Mouse (Mus musculus) cerebellum, postnatal 14 days (tissue): Measurements from ENCODE around the gene Rpl10a.
A peak's percentile ranks its signal among the peaks of the same experiment; 100 is the strongest.
"Not testable (repeated sequence)": the region's sequence is repeated elsewhere in the genome, so short reads cannot be mapped to it uniquely, and the experiment has no call there.

ENCODE experiments used
- DNase-seq, 2 experiments: peaks; one replicate each; pipeline ENCODE4 v3.0.0; 2021; ENCODE audit warnings: mixed read lengths in 2 of 2

The Rpl10a gene

DNA sequence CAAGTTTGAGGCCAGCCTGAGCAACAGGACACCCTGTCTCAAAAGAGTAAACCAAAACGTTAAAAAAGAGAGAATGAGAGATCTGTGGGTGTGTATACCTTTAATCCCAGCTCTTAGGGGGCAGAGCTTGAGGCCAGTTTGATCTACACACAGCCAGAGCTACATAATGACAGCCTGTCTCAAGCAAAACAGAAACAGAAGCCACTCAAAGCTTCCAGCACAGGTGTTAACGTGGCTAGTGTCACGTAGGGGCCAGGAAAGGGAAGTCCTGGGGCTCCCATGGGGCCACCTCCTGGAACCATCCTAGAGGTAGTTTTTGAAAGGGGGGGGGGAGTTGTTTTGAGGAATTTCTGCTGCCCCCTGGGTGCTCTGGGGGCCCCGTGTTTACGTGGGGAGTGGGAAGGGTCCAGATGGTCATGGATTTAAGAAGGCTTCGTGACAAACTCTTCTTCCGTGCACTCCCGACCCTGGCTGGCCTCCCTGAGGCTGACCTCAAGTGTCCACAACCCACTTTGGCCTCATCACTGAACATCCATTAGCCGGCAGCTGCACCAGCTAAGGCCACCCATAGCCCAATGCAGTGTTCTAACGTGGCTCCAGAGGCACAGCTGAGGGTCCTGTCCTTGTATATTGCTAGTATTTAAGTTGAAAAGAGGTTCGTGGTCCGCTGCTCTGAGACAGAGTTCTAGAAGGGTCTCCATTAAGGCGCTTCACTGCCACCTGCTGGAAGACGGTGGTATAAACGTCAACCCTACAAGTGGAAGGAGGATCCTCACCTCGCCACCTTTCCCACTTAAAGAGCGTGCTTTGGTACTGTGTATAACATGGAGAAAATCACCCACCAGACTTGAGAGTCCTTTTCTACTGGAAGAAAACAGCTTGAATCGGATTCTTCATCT lies 19.7 kb upstream of the Rpl10a start:
- DNase-seq = peak; percentile 95 to 98

DNA sequence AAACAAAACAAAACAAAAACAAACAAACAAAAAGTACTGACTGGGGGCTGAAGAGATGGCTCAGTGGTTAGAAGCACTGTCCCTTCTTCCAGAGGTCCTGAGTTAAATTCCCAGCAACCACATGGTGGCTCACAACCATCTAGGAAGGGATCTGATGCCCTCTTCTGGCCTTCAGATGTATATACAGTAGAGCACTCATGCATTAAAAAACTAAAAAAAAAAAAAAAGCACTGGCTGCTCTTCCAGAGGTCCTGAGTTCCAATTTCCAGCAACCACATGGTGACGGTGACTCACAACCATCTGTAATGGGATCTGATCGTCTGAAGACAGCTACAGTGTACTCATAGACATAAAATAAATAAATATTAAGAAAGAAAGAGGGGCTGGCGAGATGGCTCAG lies 17.4 kb upstream of the Rpl10a start:
- DNase-seq = no peak

DNA sequence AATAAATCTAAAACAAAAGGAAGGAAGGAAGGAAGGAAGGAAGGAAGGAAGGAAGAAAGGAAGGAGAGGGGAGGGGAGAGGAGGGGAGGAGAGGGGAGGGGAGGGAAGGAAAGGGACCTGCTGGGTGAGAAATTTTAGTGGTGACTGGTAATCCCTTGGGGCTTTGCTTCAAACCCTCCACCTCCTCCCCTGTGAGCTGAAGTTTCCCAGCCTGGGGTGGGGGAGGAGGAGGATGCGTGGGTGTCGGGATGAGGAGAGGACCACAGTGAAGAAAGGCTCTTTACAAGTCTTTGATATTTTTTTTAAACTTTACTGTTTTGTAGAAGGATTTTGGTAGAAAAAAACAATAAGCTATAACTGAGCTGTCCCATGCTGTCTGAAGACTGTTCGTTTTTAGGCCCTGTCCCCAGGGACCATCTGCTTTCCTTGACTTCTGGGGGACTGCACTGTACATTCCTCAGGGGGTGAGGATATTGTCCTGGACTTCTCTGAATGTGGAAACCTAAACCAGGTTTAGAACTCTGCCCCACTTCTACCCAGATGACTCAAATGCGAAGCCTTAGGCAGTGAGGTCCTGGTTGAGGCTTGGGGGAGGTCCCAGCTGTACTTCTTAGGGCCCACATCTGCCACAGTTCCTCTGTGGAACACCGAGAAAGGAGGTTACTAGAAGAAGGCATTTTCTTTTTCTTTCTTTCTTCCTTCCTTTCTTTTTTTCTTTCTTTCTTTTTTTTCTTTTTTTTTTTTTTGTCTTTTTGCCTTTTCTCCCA lies 16.7 kb upstream of the Rpl10a start:
- DNase-seq = no peak

DNA sequence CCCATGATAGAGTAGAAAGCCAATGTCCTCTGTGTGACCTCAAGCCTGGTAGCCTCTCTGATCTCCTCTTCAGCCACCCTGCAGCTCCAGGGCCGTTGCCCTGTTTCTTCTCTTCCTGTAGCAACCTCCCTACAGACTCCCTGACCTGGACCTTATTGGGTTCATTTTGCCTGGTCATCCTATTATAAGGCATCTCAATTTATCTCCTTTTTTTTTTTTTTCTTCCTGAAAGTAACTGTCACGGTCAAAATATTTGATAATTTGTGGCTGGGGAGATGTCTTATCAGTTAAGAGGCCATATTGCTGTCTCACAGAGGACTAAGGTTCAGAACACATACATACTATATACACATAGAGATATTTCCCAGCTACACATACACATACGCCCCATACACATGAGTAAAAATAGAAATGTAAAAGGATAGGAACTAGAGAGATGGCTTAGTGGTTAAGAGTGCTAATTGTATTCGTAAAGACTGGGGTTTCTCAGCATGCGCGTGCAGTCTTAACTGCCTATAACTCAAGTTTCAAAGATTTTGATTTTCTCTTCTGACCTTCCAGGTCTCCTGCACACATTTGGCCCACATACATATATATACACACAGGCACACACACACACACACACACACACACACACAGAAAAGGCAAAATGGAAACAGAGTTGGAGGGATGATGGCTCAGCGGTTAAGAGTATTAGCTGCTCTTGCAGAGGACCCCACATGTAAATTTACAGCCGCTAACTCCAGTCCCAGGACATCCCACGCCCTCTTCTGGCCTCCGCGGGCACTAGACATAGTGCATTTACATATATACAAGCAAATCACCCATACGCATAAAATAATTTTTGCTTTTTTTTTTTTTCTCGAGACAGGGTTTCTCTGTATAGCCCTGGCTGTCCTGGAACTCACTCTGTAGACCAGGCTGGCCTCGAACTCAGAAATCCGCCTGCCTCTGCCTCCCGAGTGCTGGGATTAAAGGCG lies 15.7 kb upstream of the Rpl10a start:
- DNase-seq = peak; percentile 57 to 61

DNA sequence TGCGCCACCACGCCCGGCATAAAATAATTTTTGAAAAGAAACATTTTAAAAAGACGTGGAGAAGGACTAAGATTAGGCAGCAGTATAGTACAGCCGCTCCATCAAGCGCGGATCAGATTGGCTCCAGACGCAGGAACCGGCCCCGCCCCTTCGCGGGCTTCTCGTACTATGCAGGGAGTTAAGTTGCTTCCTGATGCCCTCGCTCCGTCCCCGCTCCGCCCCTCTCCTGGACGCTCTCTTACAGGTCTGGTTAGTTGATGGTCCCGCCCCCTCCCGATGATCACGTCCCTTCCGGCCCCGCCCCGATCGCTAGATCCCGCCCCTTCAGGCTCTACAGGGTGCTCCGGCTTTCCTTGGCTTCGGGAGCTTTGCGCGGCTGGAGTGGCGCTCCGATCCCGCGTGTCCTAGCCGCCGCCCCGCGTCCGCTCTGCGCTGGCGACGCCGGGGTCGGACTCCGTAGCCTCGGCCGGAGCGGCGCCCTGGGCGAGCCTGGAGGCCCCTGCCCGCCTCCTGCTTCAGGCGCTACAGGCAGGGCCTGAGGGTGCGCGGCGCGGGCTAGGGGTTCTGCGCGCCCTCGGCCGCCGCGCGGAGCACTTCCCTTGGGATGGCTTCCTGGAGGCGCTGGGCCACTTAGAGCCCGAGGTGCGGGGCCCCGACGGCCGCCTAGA lies 14.9 kb upstream of the Rpl10a start, which contains the start of gene Fance:
Gene Fance, plus strand, starts transcription at position 308 of the 668 bp plus-strand sequence.
- peak; percentile 95 to 97 for DNase-seq

DNA sequence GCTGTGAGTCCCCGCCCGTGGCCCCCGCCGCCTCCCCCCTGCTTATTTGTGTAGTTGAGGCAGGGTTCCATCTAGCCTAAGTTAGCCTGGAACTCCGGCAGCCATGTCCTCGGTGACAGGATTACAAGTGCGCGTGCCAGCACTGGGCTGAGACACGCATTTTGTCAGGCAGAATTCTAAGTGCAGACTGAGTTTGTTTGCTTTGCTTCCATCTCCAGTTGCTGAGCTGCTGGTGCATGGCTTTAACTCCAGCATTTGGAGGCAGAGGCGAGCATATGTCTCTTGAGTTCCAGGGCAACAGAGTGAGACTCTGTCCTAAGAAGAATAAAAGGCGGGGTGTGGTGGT lies 14.4 kb upstream of the Rpl10a start:
- peak in 1 of 2 experiments; percentile 63 for DNase-seq

DNA sequence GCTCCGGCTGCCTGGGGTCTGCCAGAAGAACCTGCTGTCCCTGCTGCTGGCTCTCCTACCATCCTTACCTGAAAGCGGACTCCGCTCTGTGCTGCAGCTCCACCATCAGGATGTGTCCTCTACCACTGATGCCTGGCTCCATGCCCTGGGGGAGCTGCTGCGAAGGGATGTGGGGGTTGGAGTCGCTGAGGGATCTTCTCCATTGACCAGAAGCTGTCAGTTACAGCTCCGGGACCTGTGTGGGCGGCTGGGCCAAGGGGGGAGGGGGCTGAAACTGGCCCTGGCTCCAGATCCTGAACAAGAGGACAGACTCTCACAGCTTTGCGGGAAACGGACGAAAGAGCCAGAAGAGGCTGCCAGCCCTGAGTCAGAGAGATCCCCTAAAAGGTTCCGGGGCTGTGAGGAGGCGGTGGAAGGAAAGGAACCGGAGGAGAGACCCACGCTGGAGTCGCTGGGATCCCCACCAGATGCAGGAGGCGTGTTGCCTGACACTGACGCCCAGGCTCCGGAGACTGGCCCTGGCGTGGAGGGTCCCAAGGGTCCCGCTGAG lies 12.6 kb upstream of the Rpl10a start:
- DNase-seq = peak; percentile 45 to 67

DNA sequence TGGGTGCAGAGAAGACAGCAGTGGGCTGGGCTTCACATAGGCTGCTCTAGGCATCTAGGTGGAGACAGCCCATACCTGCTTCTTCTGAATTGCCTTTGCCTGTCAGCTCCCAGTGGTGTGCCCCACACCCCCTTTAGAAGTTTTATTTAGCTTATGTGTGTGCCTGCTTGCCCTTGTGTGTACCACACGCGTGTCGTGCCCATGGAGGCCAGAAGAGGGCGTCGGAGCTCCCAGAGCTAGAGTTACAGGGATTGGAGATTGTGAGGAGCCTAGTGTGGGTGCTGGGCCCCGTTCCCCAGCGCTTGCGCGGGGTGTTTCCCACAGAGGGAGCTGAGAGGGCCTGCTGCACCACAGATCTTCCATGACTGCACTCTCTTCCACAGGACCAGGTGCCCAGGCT lies 11.8 kb upstream of the Rpl10a start:
- no peak for DNase-seq

DNA sequence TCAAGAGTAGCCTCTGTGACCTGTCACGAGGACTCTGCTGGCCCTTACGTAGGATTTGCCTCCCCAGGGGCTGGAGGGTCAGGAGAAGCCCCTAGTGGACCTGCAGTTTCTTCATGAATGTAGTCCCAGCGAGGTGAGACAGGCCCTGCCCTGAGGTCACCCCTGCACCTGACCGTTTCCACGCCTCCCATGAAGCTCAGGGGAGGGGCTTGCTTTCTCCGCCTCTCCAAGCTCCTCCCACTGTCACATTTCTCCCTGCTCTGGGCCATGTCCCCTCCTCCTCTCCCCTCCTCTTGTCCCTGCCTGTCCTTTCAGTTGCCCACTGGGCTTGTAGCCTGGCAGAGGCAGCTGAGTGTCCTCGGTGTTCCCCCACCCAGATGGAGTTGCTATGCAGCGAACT lies 11.2 kb upstream of the Rpl10a start:
- no peak for DNase-seq

DNA sequence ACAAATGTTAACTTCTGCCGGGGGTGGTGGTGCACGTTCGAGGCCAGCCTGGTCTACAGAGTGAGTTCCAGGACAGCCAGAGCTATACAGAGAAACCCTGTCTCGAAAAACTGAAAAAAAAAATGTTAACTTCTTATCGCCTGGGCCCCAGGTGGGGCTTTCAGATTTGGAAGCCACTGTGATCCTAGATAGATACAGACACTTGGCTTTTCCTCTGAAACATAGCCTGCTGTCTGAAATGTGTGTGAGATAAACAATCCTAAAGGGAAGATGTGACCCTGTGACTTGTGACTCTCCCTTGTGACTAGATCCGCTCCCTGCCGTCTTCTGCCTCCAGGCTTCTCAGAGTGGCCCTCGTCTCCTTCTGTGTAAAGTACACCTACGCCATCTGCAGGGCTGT lies 10.5 kb upstream of the Rpl10a start:
- DNase-seq = no peak

DNA sequence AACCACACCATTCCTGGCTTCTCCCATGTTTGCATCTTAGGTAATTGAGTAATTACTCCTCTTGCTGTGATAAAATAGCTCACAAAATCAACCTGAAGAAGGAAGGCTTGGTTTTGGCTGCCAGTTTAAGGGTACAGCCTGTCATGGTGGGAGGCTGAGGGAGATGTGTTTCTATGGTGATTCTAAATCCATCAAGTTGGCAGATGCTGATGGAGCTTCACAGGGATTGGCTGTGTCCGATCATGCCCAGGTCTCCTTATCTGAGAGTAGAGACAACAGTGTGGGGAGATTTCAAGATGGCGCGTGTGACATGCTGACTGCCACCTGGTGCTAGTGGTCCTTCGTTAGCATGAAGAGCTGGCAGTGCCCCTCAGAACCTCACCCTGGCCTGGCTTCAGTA lies 6.6 kb upstream of the Rpl10a start:
- no peak for DNase-seq

DNA sequence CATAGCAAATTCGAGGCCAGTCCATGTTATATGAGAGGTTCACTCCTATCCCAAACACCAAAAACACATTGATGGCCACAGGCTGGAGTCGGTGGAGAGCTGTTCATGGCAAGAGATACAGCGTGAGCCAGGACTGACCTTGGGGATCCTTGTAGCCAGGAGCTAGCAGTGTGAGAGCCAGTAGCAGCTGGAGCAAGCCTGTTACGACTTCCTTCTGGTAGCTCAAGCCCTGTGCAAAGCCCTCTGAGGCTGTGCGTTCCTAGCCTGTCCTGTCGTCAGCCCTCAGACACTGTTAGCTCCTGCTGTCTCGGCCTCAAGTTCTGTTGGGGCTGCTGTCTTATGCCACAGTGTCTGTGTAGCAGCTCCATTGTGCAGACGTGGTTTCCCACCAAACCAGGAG lies 4.5 kb upstream of the Rpl10a start:
- DNase-seq = no peak

DNA sequence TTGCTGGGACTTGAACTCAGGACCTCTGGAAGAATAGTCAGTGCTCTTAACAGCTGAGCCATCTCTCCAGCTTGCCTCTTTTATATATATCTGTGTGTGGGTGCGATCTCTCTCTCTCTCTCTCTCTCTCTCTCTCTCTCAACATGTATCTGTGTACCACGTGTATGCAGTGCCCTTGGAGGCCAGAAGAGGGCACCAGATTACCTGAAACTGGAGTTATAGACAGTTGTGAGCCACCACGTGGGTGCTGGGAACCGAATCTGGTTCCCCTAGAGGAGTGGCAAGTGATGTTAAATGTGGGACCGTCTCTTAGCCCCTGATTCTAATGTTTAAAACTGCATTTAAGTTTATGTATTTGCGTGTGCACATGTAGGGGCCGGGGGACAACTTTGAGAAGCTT lies 3.9 kb upstream of the Rpl10a start:
- DNase-seq = not testable (repeated sequence)

DNA sequence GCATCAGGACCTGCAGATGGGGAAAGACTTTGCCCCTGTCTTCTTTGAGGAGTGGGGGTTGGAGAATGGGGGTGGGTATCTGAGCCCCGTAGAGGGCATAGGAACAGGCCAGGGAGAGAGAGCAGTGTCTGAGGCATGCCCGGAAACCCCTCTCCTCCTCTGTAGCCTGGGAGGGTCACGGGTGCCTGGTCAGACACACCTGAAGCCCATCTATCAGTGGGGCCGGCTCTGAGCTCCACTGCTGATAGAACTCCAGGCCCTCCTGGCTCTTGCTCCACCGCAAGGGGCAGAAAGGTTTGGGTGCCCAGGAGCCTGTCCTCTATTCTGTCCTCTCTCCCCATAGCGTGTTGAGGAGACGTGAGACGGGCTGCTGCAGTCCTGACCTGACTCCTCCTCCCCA lies 2.5 kb upstream of the Rpl10a start:
- no peak for DNase-seq

DNA sequence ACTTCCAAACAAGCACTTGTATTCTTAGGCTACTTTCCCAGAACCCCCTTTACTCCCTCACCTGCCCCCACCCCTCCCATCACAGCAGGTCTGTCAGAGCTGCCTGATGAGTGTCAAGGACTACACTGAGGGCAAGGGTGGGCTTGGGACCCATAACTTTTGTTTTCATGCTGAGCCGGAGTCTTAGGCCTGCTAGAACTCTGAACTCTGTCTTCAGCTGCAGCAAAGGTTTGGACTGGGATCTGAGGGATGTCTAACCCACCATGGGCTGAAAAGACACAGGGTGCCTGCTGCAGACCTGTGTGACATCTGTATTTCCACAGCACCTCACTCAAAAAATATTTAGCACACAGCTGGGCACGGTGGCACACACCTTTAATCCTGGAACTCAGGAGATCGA lies 1.3 kb upstream of the Rpl10a start:
- DNase-seq = no peak

DNA sequence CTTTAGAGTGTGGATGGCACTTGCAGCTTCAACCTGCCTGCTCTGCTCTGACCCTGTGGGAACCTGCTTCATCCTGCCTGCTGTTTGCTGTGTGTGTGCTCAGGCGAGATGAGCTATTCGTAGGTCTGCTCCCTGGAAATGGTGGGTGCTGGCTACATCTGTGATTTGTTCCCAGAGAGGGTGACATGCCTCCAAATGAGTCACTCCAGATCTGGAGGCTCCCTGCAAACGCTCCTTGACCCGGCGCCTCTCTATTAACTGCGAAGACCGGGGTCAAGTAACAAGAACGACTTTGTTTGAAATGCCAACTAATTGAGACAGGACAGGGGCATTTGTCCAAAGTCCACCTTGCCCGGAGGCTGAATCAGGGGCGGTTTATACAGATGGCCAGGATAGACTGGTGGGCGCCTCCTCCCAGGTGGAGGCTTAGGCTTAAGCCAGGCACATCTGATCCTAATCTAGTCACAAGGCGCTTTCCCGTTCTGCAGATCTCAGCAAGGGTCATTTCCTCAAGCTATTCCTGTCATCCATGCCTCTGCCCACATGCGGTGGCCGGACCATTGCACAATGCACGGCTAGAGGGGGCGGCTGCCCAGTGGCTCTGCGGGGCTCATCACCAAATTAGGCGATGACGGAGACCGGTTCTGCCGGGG lies 472 bp upstream of the Rpl10a start:
- no peak for DNase-seq

DNA sequence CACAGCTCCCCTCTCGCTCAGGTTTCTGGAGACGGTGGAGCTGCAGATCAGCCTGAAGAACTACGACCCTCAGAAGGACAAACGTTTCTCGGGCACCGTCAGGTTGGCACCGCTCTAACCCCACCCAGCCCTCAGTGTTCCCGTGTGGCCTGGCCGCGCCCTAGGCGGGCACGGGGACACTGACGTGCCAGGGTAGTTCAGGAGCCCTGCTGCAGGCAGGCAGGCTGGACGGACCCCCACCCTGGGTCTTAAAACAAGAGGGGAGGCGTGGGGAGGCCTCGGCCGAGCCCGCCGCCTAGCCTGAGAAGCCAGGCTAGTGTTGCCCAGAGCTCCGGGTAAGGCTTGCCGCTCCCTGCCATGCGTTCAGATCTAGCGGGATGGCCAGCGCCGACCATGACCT lies 675 bp downstream of the Rpl10a start:
- DNase-seq = no peak

DNA sequence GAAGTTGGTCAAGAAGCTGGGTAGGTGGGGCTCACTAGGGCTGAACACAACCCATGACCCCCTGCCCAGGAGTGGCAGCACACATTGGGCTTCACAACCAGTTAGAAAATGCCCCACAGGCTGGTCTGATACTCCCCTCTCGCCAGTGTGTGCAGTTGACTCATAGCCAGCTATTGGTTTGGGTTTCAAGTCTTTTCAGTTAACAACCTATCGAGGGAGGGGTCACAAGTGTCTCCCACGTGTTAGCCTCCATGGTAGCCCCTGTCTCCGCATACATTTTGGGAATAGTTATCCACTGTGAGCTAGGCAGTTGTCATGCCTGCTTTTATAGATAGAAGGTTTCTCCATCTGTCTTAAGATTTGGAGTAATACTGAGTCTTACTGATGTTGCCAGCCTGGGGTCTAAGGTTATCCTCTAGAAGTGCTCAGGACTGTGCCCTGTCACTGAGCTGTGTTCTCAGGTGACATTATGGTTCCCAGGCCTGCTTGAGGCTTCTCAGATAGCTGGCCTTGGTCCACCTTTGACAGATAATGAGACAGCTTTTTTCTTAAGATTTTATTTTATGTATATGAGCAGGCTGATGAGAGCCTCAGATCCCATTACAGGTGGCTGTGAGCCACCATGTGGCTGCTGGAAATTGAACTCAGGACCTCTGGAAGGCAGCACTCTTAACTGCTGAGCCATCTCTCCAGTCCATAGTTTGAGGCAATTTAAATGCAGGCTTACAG lies 1.4 kb downstream of the Rpl10a start:
- DNase-seq = no peak

DNA sequence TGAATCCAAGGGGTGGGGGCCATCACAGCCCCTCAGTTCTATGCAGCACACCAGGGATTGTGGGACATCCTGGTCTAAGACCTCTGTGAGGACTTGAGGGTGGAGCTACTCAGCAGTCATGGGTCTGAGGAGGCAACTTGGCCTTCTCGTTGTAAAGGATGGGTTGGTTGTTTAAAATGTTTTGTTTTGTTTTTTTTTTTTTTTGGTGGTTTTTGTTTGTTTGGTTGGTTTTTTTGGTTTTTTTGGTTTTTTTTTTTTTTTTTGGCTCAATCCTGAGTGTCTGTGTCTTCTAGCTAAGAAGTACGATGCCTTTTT lies 1.9 kb downstream of the Rpl10a start:
- DNase-seq = no peak

DNA sequence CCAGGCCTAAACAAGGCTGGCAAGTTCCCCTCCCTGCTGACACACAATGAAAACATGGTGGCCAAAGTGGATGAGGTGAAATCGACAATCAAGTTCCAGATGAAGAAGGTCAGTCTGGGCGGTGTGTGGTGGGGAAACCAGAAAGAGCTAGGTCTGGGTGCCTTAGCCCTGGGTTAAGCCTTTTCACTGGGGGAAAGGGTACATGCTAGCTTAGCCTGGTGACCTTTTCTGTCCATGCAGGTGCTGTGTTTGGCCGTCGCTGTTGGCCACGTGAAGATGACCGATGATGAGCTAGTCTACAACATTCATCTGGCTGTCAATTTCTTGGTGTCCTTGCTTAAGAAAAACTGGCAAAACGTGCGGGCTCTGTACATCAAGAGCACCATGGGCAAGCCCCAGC lies 2.3 kb downstream of the Rpl10a start:
- not testable (repeated sequence) for DNase-seq
